Mouse (Mus musculus) E14TG2a.4 (cell line): Measurements from ENCODE around the gene Slc31a2.

Experiments used
- CTCF ChIP-seq: conservative IDR thresholded peaks from 2 replicates; pipeline ENCODE4 v1.5.1; 2014; ENCODE audit warnings: low read length
- NANOG ChIP-seq: IDR thresholded peaks from 2 replicates; pipeline ENCODE4 v1.6.1; 2014; ENCODE audit warnings: borderline replicate concordance, low read length, mixed read lengths

DNA sequence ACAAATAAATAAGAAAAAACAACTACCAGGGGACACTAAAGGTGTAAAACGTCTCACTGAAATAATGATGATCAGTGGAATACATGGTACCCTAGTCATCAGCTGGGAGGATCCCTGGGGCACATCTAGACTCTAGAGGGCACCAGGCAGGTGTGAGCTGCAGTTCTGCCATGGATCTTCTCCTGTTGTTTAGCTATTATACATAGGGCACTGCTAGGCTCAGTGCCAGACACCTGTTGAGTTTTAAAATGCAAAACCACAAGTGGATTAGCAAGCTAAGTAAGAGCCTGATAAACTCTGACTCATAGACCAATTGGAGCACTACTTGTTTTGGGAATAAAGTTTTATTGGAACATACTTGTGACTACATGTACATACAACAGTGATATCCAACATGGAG, 55.9 kb downstream of the Slc31a2 start:
- no peak for TF ChIP-seq CTCF
- TF ChIP-seq NANOG = no peak
